Comparison of ENCODE assay signal across 24 mouse cellular contexts in genomic region chr1:126721917-126722316, GRCm38 (mm10).
DNase-seq lines count a peak whose midpoint lies in the region; ATAC-seq lines count a peak whose summit lies in the region.
"Had no signal": no experiment of that assay in that cellular context is flagged by ENCODE, and none has a peak within 500 bp of the region (broad histone marks: within the 10 kb centered on the region; RNA-seq: fewer than 3 reads in every experiment).

No protein-coding gene starts in this region.

- H3K4me3 ChIP-seq in forebrain, embryonic 13.5 days, result no peak overlapping the region
- H3K4me3 ChIP-seq in forebrain, embryonic 11.5 days (ENCODE audit: low read depth, low read length), result no peak overlapping the region
- H3K4me3 ChIP-seq in forebrain, embryonic 15.5 days, result no peak overlapping the region
- no peak overlapping the region for H3K4me3 ChIP-seq in forebrain, embryonic 10.5 days
- H3K4me3 ChIP-seq in forebrain, embryonic 16.5 days (replicated peaks; ENCODE audit: low read length), result no peak overlapping the region
- H3K4me3 ChIP-seq: embryonic facial prominence, embryonic 13.5 days; embryonic facial prominence, embryonic 15.5 days; erythroblast, embryonic 14.5 days had no signal

- no peak overlapping the region for H3K27ac ChIP-seq in forebrain, embryonic 13.5 days
- H3K27ac ChIP-seq in forebrain, embryonic 11.5 days (ENCODE audit: low read depth, low read length), result no peak overlapping the region
- no peak overlapping the region for H3K27ac ChIP-seq in forebrain, embryonic 15.5 days (replicated peaks)
- H3K27ac ChIP-seq in forebrain, embryonic 10.5 days, result no peak overlapping the region
- no peak overlapping the region for H3K27ac ChIP-seq in forebrain, embryonic 16.5 days (ENCODE audit: low read length)
- H3K27ac ChIP-seq: embryonic facial prominence, embryonic 13.5 days; embryonic facial prominence, embryonic 15.5 days had no signal

- no peak for DNase-seq in forebrain, embryonic 11.5 days (ENCODE audit: low spot score)
- no peak for DNase-seq in forebrain, embryonic 10.5 days (ENCODE audit: extremely low spot score, low spot score)
- DNase-seq in testis, postnatal 10 days (ENCODE audit: low spot score), result no peak
- DNase-seq in urinary bladder, postnatal 25 days (ENCODE audit: low spot score), result no peak
- DNase-seq: adrenal gland, adult 2 months; adrenal gland, postnatal 10 days; adrenal gland, postnatal 25 days; B cell, adult 2 months; cerebellum, adult 11 months; cerebellum, adult 18-20 months; cerebellum, adult 8-10 months; cerebellum, adult 9-11 months; cerebellum, postnatal 14 days; cerebellum, postnatal 36 days; embryo, embryonic 11 days had no signal

- WGBS in forebrain, embryonic 13.5 days, result 95% methylated on average over 1 of the region's 1 CpGs
- WGBS in forebrain, embryonic 11.5 days, result 73% methylated on average over 1 of the region's 1 CpGs
- 65% methylated on average over 1 of the region's 1 CpGs for WGBS in forebrain, embryonic 15.5 days
- WGBS in forebrain, embryonic 10.5 days, result 93% methylated on average over 1 of the region's 1 CpGs
- 73% methylated on average over 1 of the region's 1 CpGs for WGBS in forebrain, embryonic 16.5 days

- no peaks in the 10 kb centered on the region for H3K27me3 ChIP-seq in forebrain, embryonic 13.5 days
- no peaks in the 10 kb centered on the region for H3K27me3 ChIP-seq in forebrain, embryonic 11.5 days (ENCODE audit: control insufficient read depth, insufficient read depth, low read length)
- no peaks in the 10 kb centered on the region for H3K27me3 ChIP-seq in forebrain, embryonic 15.5 days
- no peaks in the 10 kb centered on the region for H3K27me3 ChIP-seq in forebrain, embryonic 10.5 days (ENCODE audit: poor library complexity, severe bottlenecking)
- no peaks in the 10 kb centered on the region for H3K27me3 ChIP-seq in forebrain, embryonic 16.5 days (replicated peaks; ENCODE audit: control insufficient read depth, insufficient read depth, low read length)
- H3K27me3 ChIP-seq: embryonic facial prominence, embryonic 13.5 days; embryonic facial prominence, embryonic 15.5 days; Patski had no signal

- H3K9me3 ChIP-seq in forebrain, embryonic 13.5 days (replicated peaks), result no peaks in the 10 kb centered on the region
- no peaks in the 10 kb centered on the region for H3K9me3 ChIP-seq in forebrain, embryonic 11.5 days (ENCODE audit: control insufficient read depth, low read length)
- H3K9me3 ChIP-seq in forebrain, embryonic 15.5 days, result no peaks in the 10 kb centered on the region
- H3K9me3 ChIP-seq in forebrain, embryonic 10.5 days, result no peaks in the 10 kb centered on the region
- H3K9me3 ChIP-seq in forebrain, embryonic 16.5 days (ENCODE audit: control insufficient read depth, low read length), result no peaks in the 10 kb centered on the region
- H3K9me3 ChIP-seq: embryonic facial prominence, embryonic 13.5 days; embryonic facial prominence, embryonic 15.5 days had no signal

- H3K4me1 ChIP-seq in forebrain, embryonic 13.5 days, result peaks cover 17% of the 10 kb centered on the region
- H3K4me1 ChIP-seq in forebrain, embryonic 11.5 days (replicated peaks; ENCODE audit: control insufficient read depth, insufficient read depth, low read length), result 0 out of 2 replicates have a peak, but pooled peaks cover 3% of the 10 kb centered on the region
- H3K4me1 ChIP-seq in forebrain, embryonic 15.5 days, result peaks cover 11% of the 10 kb centered on the region
- H3K4me1 ChIP-seq in forebrain, embryonic 10.5 days, result peaks cover 10% of the 10 kb centered on the region
- peaks cover 2% of the 10 kb centered on the region for H3K4me1 ChIP-seq in forebrain, embryonic 16.5 days (replicated peaks; ENCODE audit: control insufficient read depth, insufficient read depth, low read length)
- H3K4me1 ChIP-seq: embryonic facial prominence, embryonic 13.5 days; embryonic facial prominence, embryonic 15.5 days had no signal

- H3K36me3 ChIP-seq in forebrain, embryonic 13.5 days (ENCODE audit: poor library complexity, severe bottlenecking), result no peaks in the 10 kb centered on the region
- H3K36me3 ChIP-seq in forebrain, embryonic 11.5 days (ENCODE audit: control insufficient read depth, insufficient read depth, low read length), result no peaks in the 10 kb centered on the region; the same call in 1 of the 2 replicates
- no peaks in the 10 kb centered on the region for H3K36me3 ChIP-seq in forebrain, embryonic 15.5 days
- no peaks in the 10 kb centered on the region for H3K36me3 ChIP-seq in forebrain, embryonic 10.5 days (replicated peaks)
- no peaks in the 10 kb centered on the region for H3K36me3 ChIP-seq in forebrain, embryonic 16.5 days (ENCODE audit: control insufficient read depth, insufficient read depth)
- H3K36me3 ChIP-seq: embryonic facial prominence, embryonic 13.5 days; embryonic facial prominence, embryonic 15.5 days; G1E had no signal

- no peak overlapping the region for H3K9ac ChIP-seq in forebrain, embryonic 13.5 days
- H3K9ac ChIP-seq in forebrain, embryonic 11.5 days (ENCODE audit: low read length), result no peak overlapping the region
- H3K9ac ChIP-seq in forebrain, embryonic 15.5 days (replicated peaks), result no peak overlapping the region
- no peak overlapping the region for H3K9ac ChIP-seq in forebrain, embryonic 16.5 days (replicated peaks; ENCODE audit: low read depth, low read length)
- H3K9ac ChIP-seq: embryonic facial prominence, embryonic 13.5 days; embryonic facial prominence, embryonic 15.5 days had no signal

- ATAC-seq in forebrain, embryonic 13.5 days, result peak; percentile 73
- ATAC-seq in forebrain, embryonic 11.5 days (replicated peaks; ENCODE audit: low FRiP score), result no peak; the same call in 1 of the 2 replicates
- ATAC-seq in forebrain, embryonic 15.5 days (replicated peaks), result peak; percentile 73
- ATAC-seq in forebrain, embryonic 16.5 days, result peak; percentile 66
- ATAC-seq: CD4-positive, CD25-positive, alpha-beta regulatory T cell, adult 4 months; Patski had no signal

- H3K4me2 ChIP-seq in forebrain, embryonic 13.5 days, result no peak overlapping the region
- H3K4me2 ChIP-seq in forebrain, embryonic 11.5 days (ENCODE audit: low read depth, low read length, severe bottlenecking), result no peak overlapping the region
- no peak overlapping the region for H3K4me2 ChIP-seq in forebrain, embryonic 15.5 days (replicated peaks)
- H3K4me2 ChIP-seq in forebrain, embryonic 16.5 days (ENCODE audit: low read length), result no peak overlapping the region
- H3K4me2 ChIP-seq: embryonic facial prominence, embryonic 13.5 days; embryonic facial prominence, embryonic 15.5 days had no signal
